Mouse (Mus musculus) retina, postnatal 1 day (tissue): ENCODE data around the gene Pomgnt2.

ENCODE experiments used
- DNase-seq: peaks from one replicate; pipeline ENCODE4 v3.0.0-alpha.2; 2012

The Pomgnt2 gene

GRCm38 (mm10) chr9:122010751-122011150, 13.8 kb upstream of the Pomgnt2 start:
- DNase-seq, result no peak

GRCm38 (mm10) chr9:122008876-122009275, 12.0 kb upstream of the Pomgnt2 start:
- DNase-seq, result no peak

- peak; percentile 37 for DNase-seq
Measured at GRCm38 (mm10) chr9:122006609-122007008, 9.7 kb upstream of the Pomgnt2 start.

- no peak for DNase-seq
Measured at GRCm38 (mm10) chr9:122006175-122006574, 9.3 kb upstream of the Pomgnt2 start.

- no peak for DNase-seq
Measured at GRCm38 (mm10) chr9:121997978-121998377, 1.1 kb upstream of the Pomgnt2 start.

GRCm38 (mm10) chr9:121995508-121996131, 1.3 kb downstream of the Pomgnt2 start:
- DNase-seq, result peak; percentile 89

- no peak for DNase-seq
Measured at GRCm38 (mm10) chr9:121995077-121995476, 1.8 kb downstream of the Pomgnt2 start.

- no peak for DNase-seq
Measured at GRCm38 (mm10) chr9:121993047-121993446, 3.9 kb downstream of the Pomgnt2 start.

GRCm38 (mm10) chr9:121991041-121991440, 5.9 kb downstream of the Pomgnt2 start:
- DNase-seq, result no peak

GRCm38 (mm10) chr9:121989536-121989935, 7.4 kb downstream of the Pomgnt2 start:
- DNase-seq, result no peak

GRCm38 (mm10) chr9:121988910-121989309, 8.0 kb downstream of the Pomgnt2 start:
- no peak for DNase-seq

GRCm38 (mm10) chr9:121984465-121985461, 12.1 kb downstream of the Pomgnt2 start:
- DNase-seq, result peak; percentile 83

- peak; percentile 72 for DNase-seq
Measured at GRCm38 (mm10) chr9:121983504-121983903, 13.4 kb downstream of the Pomgnt2 start.

GRCm38 (mm10) chr9:121982665-121983064, 14.2 kb downstream of the Pomgnt2 start:
- no peak for DNase-seq

GRCm38 (mm10) chr9:121982214-121982613, 14.7 kb downstream of the Pomgnt2 start:
- DNase-seq, result no peak

- DNase-seq, result no peak
Measured at GRCm38 (mm10) chr9:121981466-121982105, 15.3 kb downstream of the Pomgnt2 start.

GRCm38 (mm10) chr9:121981046-121981445, 15.9 kb downstream of the Pomgnt2 start:
- no peak for DNase-seq

GRCm38 (mm10) chr9:121975321-121975720, 21.6 kb downstream of the Pomgnt2 start:
- DNase-seq, result no peak

GRCm38 (mm10) chr9:121974141-121974986, 22.5 kb downstream of the Pomgnt2 start:
- no peak for DNase-seq

GRCm38 (mm10) chr9:121973207-121973606, 23.7 kb downstream of the Pomgnt2 start:
- DNase-seq, result no peak

- no peak for DNase-seq
Measured at GRCm38 (mm10) chr9:121969841-121970381, 27.0 kb downstream of the Pomgnt2 start.

GRCm38 (mm10) chr9:121968258-121968657, 28.7 kb downstream of the Pomgnt2 start:
- DNase-seq, result no peak
